Mouse (Mus musculus) midbrain, embryonic 15.5 days (tissue): ENCODE data around the gene Chkb. TPM values are rescaled to one million over a fixed set of nuclear protein-coding genes. Genes with fewer than 3 reads are reported as not detected.
A peak's percentile ranks its signal among the peaks of the same experiment; 100 is the strongest.

Experiments
- ATAC-seq: fragments of 200-750 bp; cut with Nextera tagmentation; replicated peaks from 2 replicates; pipeline ENCODE4 v1.8.0; 2017; ENCODE audit warnings: moderate TSS enrichment
- H3K27ac ChIP-seq: fragments of 300-500 bp; sonication (generic); 2 replicates; pipeline ENCODE4 v1.5.1; 2015; ENCODE audit warnings: mild to moderate bottlenecking, inconsistent platforms
- H3K27me3 ChIP-seq: fragments of 300-500 bp; sonication (generic); replicated peaks from 2 replicates; pipeline ENCODE4 v1.6.1; 2015; ENCODE audit warnings: inconsistent platforms
- H3K36me3 ChIP-seq: fragments of 300-500 bp; sonication (generic); replicated peaks from 2 replicates; pipeline ENCODE4 v1.6.1; 2015; ENCODE audit warnings: inconsistent platforms
- H3K4me1 ChIP-seq: fragments of 300-500 bp; sonication (generic); 2 replicates; pipeline ENCODE4 v1.6.1; 2015; ENCODE audit warnings: inconsistent platforms
- H3K4me2 ChIP-seq: fragments of 300-500 bp; sonication (generic); 2 replicates; pipeline ENCODE4 v1.6.1; 2015; ENCODE audit warnings: inconsistent platforms, mild to moderate bottlenecking, moderate library complexity
- H3K4me3 ChIP-seq: fragments of 300-500 bp; sonication (generic); 2 replicates; pipeline ENCODE4 v1.5.1; 2015; ENCODE audit warnings: mild to moderate bottlenecking, inconsistent platforms
- H3K9ac ChIP-seq: fragments of 300-500 bp; sonication (generic); 2 replicates; pipeline ENCODE4 v1.6.1; 2015; ENCODE audit warnings: mild to moderate bottlenecking, inconsistent platforms
- H3K9me3 ChIP-seq: fragments of 300-500 bp; sonication (generic); 2 replicates; pipeline ENCODE4 v1.6.1; 2016; ENCODE audit warnings: inconsistent platforms
- WGBS: fragments of 180-500 bp; shearing (Covaris S2); methylation state at CpG from one replicate; pipeline ENCODE4 v1.1.7; 2015; ENCODE audit warnings: mixed read lengths; 5-methylcytosine and 5-hydroxymethylcytosine counted together
- polyA plus RNA-seq: library from polyadenylated mRNA; unstranded; fragments of >200 nt; fragmentation: Nextera tagmentation; extraction: Ambion mirVana; gene quantifications from 2 replicates; pipeline ENCODE4 v1.2.1, GENCODE M21; 2015

Gene Chkb
- 91.8 and 92.3 TPM in 2 replicates for polyA plus RNA-seq

GRCm38 (mm10) chr15:89429352-89430221, at the start of gene Chkb, which contains the start of the genes C730034F03Rik and Gm44502:
TSS of gene Chkb (minus strand) at chr15:89429908.
TSS of gene C730034F03Rik (plus strand) at chr15:89429589.
TSS of gene Gm44502 (minus strand) at chr15:89429696.
- WGBS = under 1% methylated on average over 70 of the region's 70 CpGs
- Histone ChIP-seq H3K4me1 (peaks cover 22% of the 10 kb centered on the region), H3K27ac (peak within 1 kb of the TSS; percentile 97), H3K4me2 (peak within 1 kb of the TSS; percentile 97), H3K9ac (peak within 1 kb of the TSS; percentile 78), H3K36me3 (peaks cover 13% of the 10 kb centered on the region), H3K4me3 (peak within 1 kb of the TSS; percentile 84), H3K27me3 (no peaks in the 10 kb centered on the region), H3K9me3 (no peaks in the 10 kb centered on the region)
- peak; percentile 96 for ATAC-seq

GRCm38 (mm10) chr15:89478622-89479021, 48.9 kb upstream of the Chkb start:
- Histone ChIP-seq H3K4me3 (no peak overlapping the region), H3K4me1 (peaks cover 24% of the 10 kb centered on the region), H3K27ac (no peak overlapping the region), H3K27me3 (no peaks in the 10 kb centered on the region), H3K9me3 (no peaks in the 10 kb centered on the region), H3K9ac (no peak overlapping the region), H3K36me3 (no peaks in the 10 kb centered on the region), H3K4me2 (no peak overlapping the region)
- no peak for ATAC-seq
- WGBS = 87% methylated on average over 3 of the region's 3 CpGs

- H3K9ac ChIP-seq = no peak overlapping the region
- H3K9me3 ChIP-seq = no peaks in the 10 kb centered on the region
- H3K36me3 ChIP-seq = no peaks in the 10 kb centered on the region
- WGBS = 46% methylated on average over 8 of the region's 8 CpGs
- no peak overlapping the region for H3K4me3 ChIP-seq
- no peaks in the 10 kb centered on the region for H3K27me3 ChIP-seq
- H3K4me1 ChIP-seq = peaks cover 24% of the 10 kb centered on the region
- H3K27ac ChIP-seq = no peak overlapping the region
- no peak overlapping the region for H3K4me2 ChIP-seq
- no peak for ATAC-seq
Observed at GRCm38 (mm10) chr15:89477806-89478205, 48.1 kb upstream of the Chkb start.

GRCm38 (mm10) chr15:89477091-89477491, 47.4 kb upstream of the Chkb start, which contains the start of gene Arsa:
TSS of gene Arsa (minus strand) at chr15:89477425.
- peak within 1 kb of the TSS; percentile 73 for H3K4me3 ChIP-seq
- H3K27ac ChIP-seq = peak within 1 kb of the TSS; percentile 89
- H3K4me2 ChIP-seq = peak within 1 kb of the TSS; percentile 95
- peaks cover 24% of the 10 kb centered on the region for H3K4me1 ChIP-seq
- no peak for ATAC-seq
- H3K9me3 ChIP-seq = no peaks in the 10 kb centered on the region
- H3K27me3 ChIP-seq = no peaks in the 10 kb centered on the region
- 32% methylated on average over 9 of the region's 9 CpGs for WGBS
- no peaks in the 10 kb centered on the region for H3K36me3 ChIP-seq
- peak within 1 kb of the TSS; percentile 78 for H3K9ac ChIP-seq

- H3K9me3 ChIP-seq = no peaks in the 10 kb centered on the region
- no peak; the same call in 1 of the 2 replicates for ATAC-seq
- H3K4me1 ChIP-seq = peaks cover 24% of the 10 kb centered on the region
- H3K4me2 ChIP-seq = peak overlapping the region; percentile 95
- peak overlapping the region; percentile 73 for H3K4me3 ChIP-seq
- H3K36me3 ChIP-seq = no peaks in the 10 kb centered on the region
- H3K27me3 ChIP-seq = no peaks in the 10 kb centered on the region
- peak overlapping the region; percentile 78 for H3K9ac ChIP-seq
- WGBS = 10% methylated on average over 5 of the region's 5 CpGs
- H3K27ac ChIP-seq = peak overlapping the region; percentile 89
Observed at GRCm38 (mm10) chr15:89476475-89476815, 46.7 kb upstream of the Chkb start.

GRCm38 (mm10) chr15:89475611-89476474, 46.1 kb upstream of the Chkb start:
- Histone ChIP-seq H3K4me1 (peaks cover 24% of the 10 kb centered on the region), H3K36me3 (no peaks in the 10 kb centered on the region), H3K9ac (peak overlapping the region; percentile 78), H3K27me3 (no peaks in the 10 kb centered on the region), H3K9me3 (no peaks in the 10 kb centered on the region), H3K4me2 (peak overlapping the region; percentile 95), H3K27ac (peak overlapping the region; percentile 89), H3K4me3 (peak overlapping the region; percentile 73)
- ATAC-seq = peak; percentile 97
- 8% methylated on average over 44 of the region's 44 CpGs for WGBS

GRCm38 (mm10) chr15:89475293-89475600, 45.5 kb upstream of the Chkb start:
- no peaks in the 10 kb centered on the region for H3K27me3 ChIP-seq
- no peak overlapping the region; the same call in 1 of the 2 replicates for H3K27ac ChIP-seq
- no peaks in the 10 kb centered on the region for H3K36me3 ChIP-seq
- H3K9me3 ChIP-seq = no peaks in the 10 kb centered on the region
- peak overlapping the region; percentile 73 for H3K4me3 ChIP-seq
- peak; percentile 4; the same call in 1 of the 2 replicates for ATAC-seq
- peak overlapping the region; percentile 95 for H3K4me2 ChIP-seq
- 91% methylated on average over 7 of the region's 7 CpGs for WGBS
- peak overlapping the region; percentile 78 for H3K9ac ChIP-seq
- H3K4me1 ChIP-seq = peaks cover 24% of the 10 kb centered on the region

- no peak overlapping the region for H3K9ac ChIP-seq
- no peaks in the 10 kb centered on the region for H3K27me3 ChIP-seq
- H3K9me3 ChIP-seq = no peaks in the 10 kb centered on the region
- no peak overlapping the region for H3K27ac ChIP-seq
- no peak for ATAC-seq
- WGBS = 90% methylated on average over 19 of the region's 19 CpGs
- H3K4me2 ChIP-seq = peak overlapping the region; percentile 95
- H3K4me3 ChIP-seq = peak overlapping the region; percentile 73
- peaks cover 24% of the 10 kb centered on the region for H3K4me1 ChIP-seq
- H3K36me3 ChIP-seq = no peaks in the 10 kb centered on the region
Observed at GRCm38 (mm10) chr15:89474596-89475292, 45.0 kb upstream of the Chkb start.

- Histone ChIP-seq H3K4me2 (no peak overlapping the region), H3K27me3 (no peaks in the 10 kb centered on the region), H3K4me1 (peaks cover 24% of the 10 kb centered on the region), H3K9ac (no peak overlapping the region), H3K27ac (no peak overlapping the region), H3K9me3 (no peaks in the 10 kb centered on the region), H3K4me3 (no peak overlapping the region), H3K36me3 (no peaks in the 10 kb centered on the region)
- ATAC-seq = no peak
- WGBS = 98% methylated on average over 8 of the region's 8 CpGs
Observed at GRCm38 (mm10) chr15:89473921-89474320, 44.2 kb upstream of the Chkb start.

GRCm38 (mm10) chr15:89473370-89473769, 43.7 kb upstream of the Chkb start:
- H3K27ac ChIP-seq = no peak overlapping the region
- H3K4me3 ChIP-seq = no peak overlapping the region
- WGBS = 84% methylated on average over 9 of the region's 9 CpGs
- H3K4me1 ChIP-seq = peaks cover 24% of the 10 kb centered on the region
- H3K4me2 ChIP-seq = no peak overlapping the region
- no peaks in the 10 kb centered on the region for H3K27me3 ChIP-seq
- H3K9ac ChIP-seq = no peak overlapping the region
- no peaks in the 10 kb centered on the region for H3K9me3 ChIP-seq
- no peaks in the 10 kb centered on the region for H3K36me3 ChIP-seq
- ATAC-seq = no peak

GRCm38 (mm10) chr15:89471476-89471875, 41.8 kb upstream of the Chkb start:
- Histone ChIP-seq H3K9ac (no peak overlapping the region), H3K36me3 (no peaks in the 10 kb centered on the region), H3K4me2 (no peak overlapping the region), H3K9me3 (no peaks in the 10 kb centered on the region), H3K27me3 (no peaks in the 10 kb centered on the region), H3K4me3 (no peak overlapping the region), H3K27ac (no peak overlapping the region), H3K4me1 (peaks cover 11% of the 10 kb centered on the region)
- 93% methylated on average over 4 of the region's 4 CpGs for WGBS
- ATAC-seq = no peak

GRCm38 (mm10) chr15:89468577-89468976, 38.9 kb upstream of the Chkb start:
- Histone ChIP-seq H3K9ac (no peak overlapping the region), H3K4me1 (peaks cover 6% of the 10 kb centered on the region; the same call in 1 of the 2 replicates), H3K4me2 (no peak overlapping the region), H3K27me3 (no peaks in the 10 kb centered on the region), H3K9me3 (no peaks in the 10 kb centered on the region), H3K36me3 (no peaks in the 10 kb centered on the region), H3K4me3 (no peak overlapping the region), H3K27ac (no peak overlapping the region)
- 29% methylated on average over 2 of the region's 2 CpGs for WGBS
- no peak for ATAC-seq
